Mouse (Mus musculus) urinary bladder, postnatal 14 days (tissue): ENCODE data around the gene Col5a1.

Experiments
- DNase-seq: peaks from one replicate; pipeline ENCODE4 v3.0.0; 2021; ENCODE audit warnings: low spot score

The Col5a1 gene

DNA sequence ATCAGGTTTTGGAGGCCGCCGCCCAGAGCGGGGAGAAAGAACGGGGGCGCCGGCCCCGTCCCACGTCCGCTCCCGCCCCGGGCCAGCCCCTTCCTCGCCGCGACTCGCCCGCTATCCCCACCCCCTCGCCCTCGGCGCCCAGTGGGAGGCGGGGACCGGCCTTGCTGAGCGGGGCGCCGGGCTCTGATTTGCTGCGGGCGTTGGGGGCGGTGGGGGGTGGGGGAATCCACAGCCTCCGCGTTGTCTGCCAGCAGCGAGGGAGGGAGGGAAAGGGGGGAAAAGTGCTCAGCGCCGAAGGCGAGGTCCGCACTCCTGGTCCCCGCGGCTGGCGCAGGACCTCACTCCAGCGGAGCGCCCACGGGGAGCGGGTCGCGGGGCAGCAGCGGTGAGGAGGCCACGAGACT, at the start of gene Col5a1:
TSS of gene Col5a1 (plus strand) at position 278 of the 404 bp plus-strand sequence.
- peak; percentile 85 for DNase-seq

DNA sequence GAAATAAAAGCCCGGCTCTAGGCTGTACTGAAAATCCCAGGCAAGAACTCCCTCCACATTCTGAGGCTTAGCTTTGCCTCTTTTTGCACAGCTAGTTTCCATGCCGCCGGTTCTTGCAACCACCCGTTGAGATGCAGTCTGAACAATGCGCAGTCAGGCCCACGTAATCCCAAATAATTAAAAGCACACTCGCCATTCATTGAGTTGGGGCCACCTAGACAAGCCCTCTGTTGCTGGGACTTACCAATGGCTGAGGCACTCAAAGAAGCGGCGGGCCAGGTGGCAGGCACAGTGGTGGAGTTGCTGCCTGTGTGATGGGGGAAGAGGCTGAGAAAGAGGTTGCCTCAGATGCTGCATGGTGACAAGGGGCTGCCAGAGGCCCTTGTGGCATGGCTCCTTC, 48.1 kb upstream of the Col5a1 start:
- DNase-seq: no peak

DNA sequence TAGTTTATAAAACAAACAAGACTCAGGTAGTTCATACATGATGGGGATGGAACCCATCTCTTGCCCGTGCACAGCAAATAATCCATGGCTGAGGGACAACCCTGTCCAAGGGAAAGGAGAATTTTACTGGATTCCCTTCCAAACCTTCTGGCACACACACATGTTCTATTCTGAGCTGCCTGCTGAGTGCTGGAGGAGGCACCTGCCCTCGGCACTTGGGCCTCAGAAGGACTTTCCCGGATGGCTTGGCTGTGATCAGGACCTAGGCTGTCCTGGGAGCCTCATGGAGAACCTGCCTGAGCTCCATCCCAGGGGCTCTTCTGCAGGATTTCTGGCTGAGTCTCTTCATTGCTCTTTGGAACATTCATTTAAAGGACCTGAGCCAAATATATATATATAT, 45.3 kb upstream of the Col5a1 start:
- DNase-seq: no peak

DNA sequence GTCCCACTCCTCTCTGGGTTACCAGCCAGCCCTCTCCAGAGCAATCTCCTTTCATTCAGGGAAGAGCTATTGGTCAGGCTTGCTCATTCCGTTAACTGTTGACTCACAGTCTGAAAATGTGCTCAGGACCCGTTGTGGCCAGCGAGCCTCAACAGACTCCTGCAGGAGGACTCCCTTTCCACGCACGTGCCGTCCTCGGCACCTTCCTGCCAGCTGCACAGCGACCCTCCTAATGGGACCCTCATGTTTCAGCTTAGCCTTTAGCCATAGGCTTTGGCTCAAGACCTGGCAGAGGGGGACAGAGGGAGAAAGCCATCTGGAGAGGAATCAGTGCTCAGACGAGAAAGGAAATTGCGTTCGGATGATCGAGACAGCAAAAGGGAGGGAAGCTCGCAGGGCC, 43.3 kb upstream of the Col5a1 start:
- no peak for DNase-seq

DNA sequence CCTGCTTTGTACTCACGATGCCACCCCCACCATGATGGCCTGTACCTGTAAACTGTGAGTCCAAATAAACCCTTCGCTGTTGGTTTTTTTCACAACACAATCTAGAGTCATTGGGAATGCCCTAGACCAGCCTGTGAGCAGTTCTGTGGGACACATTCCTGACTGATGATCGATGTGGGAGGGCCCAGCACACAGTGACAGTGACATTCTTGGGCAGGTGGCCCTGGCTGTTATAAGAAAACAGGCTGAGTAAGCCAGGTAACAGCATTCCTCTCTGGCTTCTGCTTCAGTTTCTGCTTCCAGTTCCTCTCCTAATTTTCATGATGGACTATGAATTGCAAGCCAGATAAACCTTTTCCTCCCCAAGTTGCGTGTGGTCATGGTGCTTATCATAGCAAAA, 41.3 kb upstream of the Col5a1 start:
- no peak for DNase-seq

DNA sequence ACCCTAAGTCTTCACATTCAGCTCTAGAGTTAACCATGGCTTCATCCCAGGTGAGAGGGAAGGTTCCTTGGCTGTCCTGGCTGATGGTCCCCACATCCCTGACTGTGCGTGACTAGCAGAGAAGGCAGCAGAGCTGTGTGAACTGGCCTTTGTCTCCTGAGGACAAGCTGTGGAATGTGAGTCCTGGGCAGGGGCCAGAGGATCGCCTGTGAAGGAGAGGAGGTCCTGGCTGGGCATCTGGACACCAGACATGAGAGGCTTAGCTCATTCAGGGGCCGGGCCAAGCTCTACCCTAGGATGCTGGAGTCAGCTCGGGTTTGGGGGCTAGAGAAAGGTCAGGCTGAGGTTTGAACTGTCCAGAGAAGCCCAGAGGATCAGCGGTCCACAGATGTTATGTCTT, 39.2 kb upstream of the Col5a1 start:
- DNase-seq: no peak

DNA sequence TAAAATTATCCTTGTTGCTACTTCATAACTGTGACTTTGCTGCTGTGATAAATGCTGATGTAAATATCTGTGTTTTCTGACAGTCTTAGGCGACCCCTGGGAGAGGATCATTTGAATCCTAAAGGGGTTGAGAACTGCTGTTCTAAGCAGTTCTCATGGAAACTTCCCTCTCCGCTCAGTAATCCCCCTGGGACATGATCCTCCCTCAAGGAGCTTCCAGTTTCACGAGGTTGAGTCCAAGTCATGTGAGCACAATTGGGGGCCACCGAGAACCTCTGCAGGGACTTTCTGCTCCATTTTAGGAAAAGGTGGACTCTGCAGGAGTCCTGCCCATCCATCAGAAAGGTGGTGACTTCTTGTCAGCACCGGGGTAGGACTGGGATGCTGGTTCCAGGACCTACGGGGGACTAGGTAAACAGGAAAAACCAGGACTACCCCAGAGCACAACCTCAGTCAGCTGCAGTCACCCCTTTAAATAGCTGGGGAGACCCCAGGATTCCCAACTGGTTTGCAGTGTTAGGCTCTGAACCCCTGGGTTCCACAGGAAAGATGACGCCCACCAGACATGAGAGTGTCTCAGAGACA, 38.3 kb upstream of the Col5a1 start:
- no peak for DNase-seq

DNA sequence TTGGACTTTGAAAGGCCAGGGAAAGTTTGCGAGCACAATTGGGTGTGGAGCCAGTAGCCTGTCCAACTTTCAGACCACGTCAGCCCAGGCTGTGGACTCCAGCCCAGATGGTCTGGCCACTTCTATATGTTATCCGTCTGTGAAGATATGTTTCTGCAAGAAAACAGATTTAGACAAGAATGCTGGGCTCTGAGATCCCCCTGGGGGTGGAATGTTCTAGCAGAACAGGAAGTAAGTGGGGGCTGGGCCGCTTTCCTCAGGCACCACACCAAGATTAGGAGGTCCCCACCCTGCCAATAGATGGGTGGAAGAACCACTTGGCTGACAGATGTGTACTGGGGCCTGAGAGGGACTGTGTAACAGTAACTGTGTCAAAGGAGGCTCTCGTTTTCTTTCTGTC, 37.8 kb upstream of the Col5a1 start:
- DNase-seq: peak; percentile 54

DNA sequence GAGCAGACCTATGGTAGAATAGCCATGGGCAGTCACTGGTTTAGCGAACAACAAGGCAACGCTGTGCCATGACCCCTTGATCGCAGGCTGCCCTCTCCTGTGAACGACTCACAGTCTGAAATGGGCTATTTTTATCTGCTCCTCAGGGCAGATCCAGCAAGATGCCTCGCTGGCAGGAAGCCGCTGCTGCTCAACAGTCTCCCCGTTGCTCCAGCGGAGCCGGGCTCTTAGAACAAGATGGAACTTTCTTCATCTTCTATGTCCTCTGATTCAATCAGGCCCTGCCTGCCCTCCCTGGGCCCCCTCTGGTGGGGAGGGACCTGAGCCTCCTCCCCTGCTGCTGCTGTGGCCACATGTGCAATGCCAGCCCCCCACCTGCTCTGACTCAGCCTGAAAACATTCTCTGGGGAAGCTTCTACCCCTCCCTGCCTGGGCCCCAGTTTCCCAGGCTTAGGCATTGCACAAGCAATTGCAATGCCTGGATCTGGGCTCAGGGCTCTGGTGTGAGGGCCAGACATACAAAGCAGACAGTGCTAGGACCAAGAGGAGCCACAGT, 27.8 kb upstream of the Col5a1 start:
- peak; percentile 75 for DNase-seq

DNA sequence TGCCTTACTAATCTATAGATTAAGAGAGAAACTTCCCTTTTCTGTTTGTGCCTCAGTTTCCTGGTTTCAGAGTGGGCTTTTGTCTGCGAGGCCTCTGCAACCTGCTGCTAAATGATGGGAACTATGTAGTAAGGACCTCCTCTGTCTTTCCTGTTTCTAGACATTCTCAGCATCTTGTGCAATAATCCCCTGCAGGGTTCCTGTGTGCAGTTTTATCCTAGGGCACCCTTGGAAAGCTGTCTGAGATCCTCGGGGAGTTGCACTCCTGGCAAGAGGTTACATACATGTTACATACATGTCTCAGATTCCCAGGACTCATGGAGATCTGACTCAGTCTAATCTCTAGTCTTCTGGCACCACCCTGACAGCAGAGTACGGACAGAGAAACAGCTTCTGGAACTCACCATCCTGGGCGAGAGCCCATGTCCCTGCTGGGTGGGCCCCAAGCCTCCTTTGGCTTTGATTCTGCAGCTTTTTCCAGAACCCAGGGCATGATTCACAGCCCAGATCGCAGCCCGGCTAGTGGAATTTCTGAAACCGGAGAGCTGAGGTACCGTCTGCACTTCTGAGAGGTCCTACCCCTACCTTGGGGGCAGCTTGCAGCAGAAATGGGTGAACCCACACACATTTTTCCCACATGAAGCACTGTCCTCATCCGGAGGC, 24.5 kb upstream of the Col5a1 start:
- DNase-seq: peak; percentile 33

DNA sequence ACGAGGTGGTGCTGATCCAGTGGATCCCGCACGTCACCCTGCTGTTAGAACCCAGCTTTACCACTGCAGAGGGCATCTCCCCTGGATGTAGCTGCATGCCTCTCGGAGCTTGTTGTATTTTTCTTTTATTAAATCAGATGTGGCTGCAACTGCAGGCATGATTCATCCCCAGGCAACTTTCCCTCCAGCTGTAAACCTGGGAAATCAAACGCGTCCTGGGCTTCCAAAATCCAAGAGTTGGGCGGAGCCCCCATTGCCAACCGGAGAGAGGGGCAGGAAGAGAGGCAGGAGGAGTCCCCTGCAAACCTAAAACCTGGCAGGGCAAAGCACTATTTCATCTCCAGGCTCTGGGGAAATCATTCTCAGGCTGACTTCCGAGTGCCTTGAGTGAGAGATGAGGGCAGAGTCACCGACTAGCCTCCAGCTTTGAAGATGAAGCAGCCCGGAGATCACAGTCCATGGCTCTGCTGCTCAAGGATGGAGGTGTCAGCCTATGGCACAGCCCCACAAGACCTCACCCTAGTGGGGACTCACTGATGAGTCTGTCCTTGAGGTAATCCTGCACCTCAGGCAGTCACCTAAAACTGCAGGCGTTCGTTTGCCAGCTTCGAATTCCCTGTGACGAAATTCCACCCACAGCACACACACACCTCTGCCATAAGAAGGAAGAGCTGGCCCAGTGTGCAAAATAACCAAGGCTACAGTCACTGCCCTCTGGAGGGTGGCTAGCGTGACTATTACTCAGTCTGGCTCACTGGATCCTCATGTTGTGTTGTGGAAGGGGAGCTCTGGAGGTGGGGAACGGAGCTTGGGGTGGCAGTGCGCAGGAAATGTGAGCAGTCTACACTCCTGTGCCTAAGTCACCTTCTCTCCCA, 21.5 kb upstream of the Col5a1 start:
- no peak for DNase-seq

DNA sequence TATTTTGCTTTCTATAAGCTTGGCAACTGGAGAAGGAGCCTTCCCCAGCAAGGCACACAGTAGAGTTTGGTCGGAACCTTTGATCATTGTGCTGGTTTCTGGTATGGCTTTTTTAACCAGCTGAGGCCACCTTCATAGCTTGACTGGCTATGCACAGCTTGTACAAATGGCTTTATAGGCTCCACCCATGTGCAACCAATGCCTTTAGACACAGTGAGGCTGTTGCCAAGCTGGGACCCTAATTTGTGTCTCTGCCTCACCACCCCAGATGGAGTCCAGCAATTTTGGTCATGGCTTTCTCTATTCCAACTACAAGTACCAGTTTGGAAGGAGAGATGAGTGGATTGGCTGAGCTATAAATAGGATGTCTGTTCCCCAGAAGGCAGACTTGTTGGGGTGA, 15.6 kb upstream of the Col5a1 start:
- DNase-seq: no peak

DNA sequence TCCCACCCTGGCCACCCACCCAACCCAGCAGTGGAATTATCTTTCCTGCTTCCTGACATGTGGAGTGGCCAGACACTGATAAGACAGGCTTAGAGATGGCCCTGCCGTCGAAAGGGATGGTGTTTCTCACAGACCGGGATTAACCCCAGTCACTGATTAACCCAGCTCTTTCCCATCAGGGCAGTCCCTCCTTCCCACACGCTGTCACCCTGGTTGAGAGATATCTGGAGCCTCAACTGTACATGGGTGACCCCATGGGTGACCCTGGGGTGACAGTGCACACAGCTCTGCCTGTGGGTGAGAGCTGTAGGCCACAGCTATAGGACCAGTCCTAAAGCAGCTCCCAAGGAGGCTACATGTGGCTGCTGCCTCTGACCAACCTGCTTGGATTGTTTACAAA, 15.2 kb upstream of the Col5a1 start:
- DNase-seq: no peak

DNA sequence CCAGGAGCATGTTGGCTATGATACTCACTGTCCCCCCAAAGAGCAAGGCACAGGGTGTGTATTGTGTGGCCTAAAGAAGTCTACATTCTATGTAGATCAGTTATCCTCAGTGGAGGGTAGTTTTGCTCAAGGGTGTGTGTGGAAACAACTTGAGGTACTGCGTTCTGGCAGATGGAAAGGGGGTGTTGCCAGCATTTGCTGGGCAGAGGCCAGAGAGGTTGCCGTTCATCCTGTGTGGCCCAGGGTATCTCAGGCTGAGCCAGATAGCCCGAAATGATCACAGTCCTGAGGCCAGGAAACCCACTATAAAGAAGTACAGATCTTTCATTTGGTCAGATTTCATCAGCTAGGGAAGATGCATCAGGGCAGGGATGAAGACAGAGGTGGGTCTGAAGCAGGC, 13.9 kb upstream of the Col5a1 start:
- no peak for DNase-seq

DNA sequence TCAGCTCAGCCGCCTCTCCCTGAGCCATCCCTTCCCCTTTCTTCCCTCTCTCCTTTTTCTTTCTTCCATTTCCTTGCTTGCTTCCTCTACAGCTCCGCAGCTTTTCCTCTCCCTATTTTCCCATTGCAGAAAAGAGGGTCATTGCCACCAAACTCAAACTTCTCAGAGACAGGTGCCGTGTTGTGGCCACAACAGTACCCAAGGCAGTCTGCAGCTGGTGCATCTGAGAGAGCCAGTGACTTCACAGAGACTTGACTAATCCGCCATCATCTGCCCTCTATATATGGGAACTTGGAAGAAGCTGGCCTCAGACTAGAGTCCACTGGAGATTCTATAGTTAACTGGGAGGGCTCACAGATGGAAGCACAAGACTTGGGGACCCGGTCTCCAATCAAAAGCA, 13.2 kb upstream of the Col5a1 start:
- DNase-seq: no peak

DNA sequence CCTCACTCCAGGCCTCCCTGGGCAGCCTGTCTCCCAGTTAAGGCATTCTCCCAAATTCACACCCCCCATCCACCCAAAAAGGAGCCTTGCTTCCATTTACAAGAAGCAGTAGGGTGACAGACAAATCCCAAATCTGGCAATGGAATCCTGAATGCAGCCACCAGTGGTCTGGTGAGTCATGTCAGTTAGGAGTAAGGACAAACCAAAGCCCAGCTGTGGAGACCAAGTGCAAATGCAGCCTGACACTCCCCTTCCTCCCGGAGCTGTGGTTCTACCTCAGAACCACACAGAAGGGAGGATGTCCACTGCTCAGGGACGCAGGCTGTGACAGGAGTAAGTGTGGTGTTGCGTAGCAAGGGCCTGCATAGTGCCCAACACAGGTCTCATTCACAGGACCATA, 11.6 kb upstream of the Col5a1 start:
- no peak for DNase-seq

DNA sequence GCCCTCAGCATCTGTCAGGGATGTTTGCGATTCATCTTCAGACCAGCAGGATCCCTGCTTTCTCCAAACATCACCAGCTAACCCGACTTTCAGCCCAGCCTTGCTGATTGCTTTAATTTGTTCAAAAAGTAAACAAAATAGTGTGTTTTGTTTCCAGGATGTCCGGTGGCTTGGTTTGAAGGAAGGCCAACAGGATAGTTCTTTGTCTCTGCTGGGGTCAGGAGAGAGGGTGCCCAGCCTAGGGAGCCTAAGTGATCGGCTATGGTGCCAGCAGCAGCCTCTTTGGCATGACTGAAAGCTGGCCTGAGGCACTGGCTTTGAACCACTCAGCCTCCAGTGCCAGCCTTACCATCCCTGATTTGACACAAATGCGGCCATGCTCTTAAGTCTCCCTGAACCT, 11.0 kb upstream of the Col5a1 start:
- no peak for DNase-seq

DNA sequence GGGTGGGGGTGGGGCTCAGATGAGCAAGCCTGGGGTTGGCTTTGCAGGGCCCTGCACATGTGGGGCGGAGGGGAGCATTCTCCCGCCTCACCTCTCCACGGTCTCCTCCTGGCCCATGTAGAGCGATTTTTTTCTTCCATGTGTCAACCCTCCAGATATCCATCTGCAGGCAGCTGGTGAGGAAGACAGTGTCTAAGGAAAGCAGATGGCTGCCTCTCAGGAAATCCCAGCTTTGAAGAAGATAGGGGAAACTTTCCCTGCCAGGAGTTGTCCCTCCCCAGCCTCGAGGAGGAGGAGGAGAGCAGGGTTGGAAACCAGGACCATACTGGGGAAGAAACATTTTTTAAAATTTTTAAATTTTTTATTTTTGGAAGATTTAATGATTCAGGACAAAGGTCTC, 10.4 kb upstream of the Col5a1 start:
- no peak for DNase-seq

DNA sequence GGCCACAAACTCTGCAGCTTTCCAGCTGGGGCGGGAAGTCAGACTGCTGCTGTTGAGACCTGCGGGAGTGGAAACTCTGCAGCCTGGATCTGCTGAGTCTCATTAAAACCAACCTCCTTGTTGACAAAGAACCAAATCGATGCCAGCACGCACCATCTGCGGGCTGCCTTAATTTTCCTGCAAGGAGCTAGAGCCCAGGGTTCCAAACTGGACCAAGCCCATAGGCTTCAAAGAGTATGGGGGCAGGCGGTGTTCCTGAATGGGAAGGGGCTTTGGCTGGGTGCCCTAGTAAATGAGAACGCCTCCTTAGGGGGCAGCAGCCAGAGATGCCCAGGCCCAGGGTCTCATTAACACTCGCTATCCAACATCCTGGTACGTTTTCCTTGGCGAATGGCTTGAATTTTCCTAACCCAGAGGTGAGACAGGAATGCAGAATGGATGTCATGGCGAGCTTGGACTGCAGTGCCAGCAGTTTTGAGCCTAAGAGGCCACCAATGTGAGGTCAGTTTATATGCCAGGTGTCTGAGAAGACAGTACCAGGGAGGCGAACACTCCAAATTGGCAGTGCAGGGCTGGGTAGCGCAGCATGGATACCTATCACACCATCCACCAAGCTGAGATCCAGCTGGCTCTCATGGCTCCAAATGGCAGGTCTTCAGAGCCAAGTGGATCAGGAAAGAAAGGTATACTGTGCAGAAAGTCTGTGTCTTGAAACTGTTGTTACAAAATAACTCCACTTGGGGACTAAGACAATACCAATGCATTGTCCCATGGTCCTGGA, 9.3 kb upstream of the Col5a1 start:
- no peak for DNase-seq

DNA sequence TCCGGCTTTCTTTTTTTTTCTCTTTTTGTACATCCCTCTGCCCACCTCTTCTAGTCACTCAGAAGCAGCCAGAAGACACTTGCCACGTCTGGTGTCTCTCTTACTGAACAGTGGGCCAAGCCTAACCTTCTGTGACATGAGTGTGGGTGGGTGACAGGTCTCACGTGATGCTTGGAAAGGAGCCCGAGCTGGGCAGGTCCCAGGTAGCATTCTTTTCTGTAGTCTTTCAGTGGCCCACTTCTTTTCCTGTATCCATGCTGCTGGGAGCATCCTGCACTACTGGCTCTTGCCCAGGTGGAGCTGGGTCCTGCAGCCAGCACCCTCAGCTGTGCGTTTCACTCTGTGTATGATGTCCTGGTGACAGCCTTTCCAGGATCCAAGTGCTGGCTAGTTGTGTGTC, 8.2 kb upstream of the Col5a1 start:
- DNase-seq: no peak

DNA sequence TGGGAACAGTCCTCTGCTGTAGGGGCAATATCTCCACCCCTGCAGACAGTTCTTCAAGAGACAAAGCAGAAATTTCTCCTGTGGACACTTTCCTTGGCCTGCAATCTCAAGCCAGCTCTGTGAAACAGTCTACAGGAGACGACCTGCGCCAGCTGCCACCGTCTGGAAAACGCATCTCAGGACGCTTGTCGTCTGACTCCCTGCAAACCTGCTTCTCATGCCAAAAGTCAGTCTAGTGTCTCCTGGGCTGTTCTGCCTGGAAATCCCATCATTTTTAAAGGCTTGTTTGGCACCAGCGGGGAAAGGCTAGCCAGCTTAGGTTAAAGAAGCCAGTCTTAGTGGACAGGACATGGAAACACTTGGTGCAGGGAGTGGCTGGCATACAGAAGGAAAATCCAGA, 2.9 kb upstream of the Col5a1 start:
- DNase-seq: no peak

DNA sequence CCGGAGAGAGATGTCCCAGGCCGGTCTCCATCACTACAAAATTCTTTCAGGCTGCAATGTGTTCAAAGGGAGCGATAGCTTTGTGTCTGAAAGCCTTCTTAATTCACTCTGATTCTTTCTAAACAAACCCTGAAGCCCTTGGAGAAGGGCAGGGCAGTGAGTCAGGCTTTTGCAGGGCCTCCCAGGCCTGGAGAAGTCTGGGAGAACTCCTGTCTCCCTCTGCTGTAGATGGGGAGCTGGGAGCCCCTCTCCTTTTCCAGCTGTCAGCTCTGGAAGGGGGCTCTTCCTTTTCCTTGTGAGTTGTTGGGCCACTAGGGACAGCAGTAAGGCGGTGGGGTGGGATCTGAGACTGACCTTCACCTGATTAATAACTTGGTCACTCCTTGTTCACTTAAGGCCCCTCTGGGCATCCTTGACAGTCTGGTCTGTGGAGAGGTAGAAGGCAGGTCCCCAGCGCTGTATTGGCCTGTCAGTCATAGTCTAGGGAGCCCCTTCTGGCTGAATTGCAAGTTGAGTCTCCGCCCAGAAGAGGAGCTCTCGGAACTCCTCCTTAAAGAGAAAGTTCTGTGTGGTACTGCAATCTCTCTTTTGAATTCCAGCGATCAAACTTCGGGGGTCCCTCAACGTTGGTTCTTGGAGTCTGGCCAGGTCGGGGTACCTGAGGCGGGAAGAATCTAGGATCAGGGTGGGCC, 623 bp upstream of the Col5a1 start:
- peak; percentile 64 for DNase-seq
